Mouse (Mus musculus) cerebellum, adult 2 months (tissue): ENCODE data around the gene Cdan1. TPM values are rescaled to one million over a fixed set of nuclear protein-coding genes. Genes with fewer than 3 reads are reported as not detected.

Experiments
- DNase-seq, 2 experiments: peaks; one replicate each; pipeline ENCODE4 v3.0.0; 2021
- H3K27ac ChIP-seq: fragments of 200-500 bp; 2 replicates; pipeline ENCODE4 v1.5.1; 2012; ENCODE audit warnings: low read length, control low read depth, inconsistent platforms; ENCODE audit not compliant: insufficient read depth
- H3K27me3 ChIP-seq: fragments of 200-500 bp; 2 replicates; pipeline ENCODE4 v1.6.1; 2012; ENCODE audit warnings: inconsistent platforms, mild to moderate bottlenecking, low read length, moderate library complexity; ENCODE audit not compliant: control insufficient read depth, insufficient read depth
- H3K4me1 ChIP-seq: fragments of 200-500 bp; 2 replicates; pipeline ENCODE4 v1.6.1; 2011; ENCODE audit warnings: low read length; ENCODE audit not compliant: control insufficient read depth, insufficient read depth
- H3K4me3 ChIP-seq: fragments of 200-500 bp; replicated peaks from 2 replicates; pipeline ENCODE3; 2011; ENCODE audit warnings: mild to moderate bottlenecking, low read depth, low read length, control low read depth; ENCODE audit not compliant: insufficient read depth
- CTCF ChIP-seq: fragments of 200-500 bp; IDR thresholded peaks from 2 replicates; pipeline ENCODE4 v1.5.1; 2011; ENCODE audit warnings: low read depth, mild to moderate bottlenecking, control low read depth, low read length, moderate library complexity, borderline replicate concordance; ENCODE audit not compliant: insufficient read depth
- POLR2A ChIP-seq: fragments of 200-500 bp; IDR thresholded peaks from 2 replicates; pipeline ENCODE4 v1.6.1; 2011; ENCODE audit warnings: low read length, control low read depth, borderline replicate concordance; ENCODE audit not compliant: insufficient read depth
- WGBS: fragments of 180-500 bp; shearing (Covaris S2); methylation state at CpG from one replicate; pipeline ENCODE4 v1.1.7; 2018; 5-methylcytosine and 5-hydroxymethylcytosine counted together
- polyA plus RNA-seq: library from polyadenylated mRNA; depleted of rRNA; stranded (reverse); fragments of >200 nt; gene quantifications from 2 replicates; pipeline ENCODE4 v1.2.3, GENCODE M21; 2012; rRNA removed

Cdan1 gene
- polyA plus RNA-seq: 37.8 and 45.8 TPM in 2 replicates

DNA sequence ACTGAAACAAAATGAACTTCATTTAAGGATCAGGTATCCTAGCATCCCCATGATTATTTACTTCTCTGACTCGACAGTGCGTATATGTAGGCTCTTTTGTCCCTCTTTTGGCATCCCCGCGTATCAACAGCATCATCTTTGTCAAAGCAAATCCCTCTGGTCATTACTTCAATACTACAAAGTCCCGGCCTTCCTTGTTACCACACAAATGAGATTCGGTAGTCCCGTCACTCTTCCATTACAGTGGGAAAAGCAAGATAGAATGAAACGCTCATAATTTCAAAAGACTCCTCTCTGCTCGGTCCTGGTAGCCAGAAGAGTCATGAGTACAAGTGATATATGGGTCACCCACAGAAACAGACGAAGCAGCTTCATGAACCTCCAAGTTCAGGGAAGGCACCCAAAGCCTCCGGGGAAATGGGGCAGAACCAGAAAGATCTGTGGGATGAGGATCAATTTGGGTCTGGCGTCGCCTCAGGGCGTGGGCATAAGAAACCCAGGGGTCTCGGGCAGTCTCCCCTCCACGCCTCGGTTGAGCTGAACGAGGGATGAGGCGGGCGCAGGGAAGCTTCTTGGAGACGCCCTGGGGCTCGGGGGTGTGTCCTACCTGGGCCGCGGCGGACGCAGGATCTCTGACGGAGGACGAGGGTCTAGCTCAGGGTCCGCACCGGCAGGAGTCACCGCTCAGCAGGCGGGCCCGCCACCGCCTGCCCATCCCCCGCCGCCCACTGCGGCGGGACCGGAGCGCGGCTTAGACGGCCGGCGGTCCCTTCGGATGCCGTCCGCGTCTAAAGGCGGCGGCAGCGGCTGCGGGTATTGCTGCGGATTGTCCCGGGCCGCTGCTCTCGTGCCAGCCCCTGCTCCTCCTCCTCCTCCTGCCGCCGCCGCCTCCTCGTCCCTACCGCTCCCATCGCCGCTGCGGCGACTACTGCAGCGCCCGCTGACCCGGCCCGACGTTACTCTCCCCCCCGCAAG is at the start of gene Cdan1:
Cdan1 (minus strand) TSS at position 680 of the 975 bp plus-strand sequence.
- H3K27me3 ChIP-seq: no peaks in the 10 kb centered on the region
- WGBS: under 1% methylated on average over 53 of the region's 71 CpGs
- DNase-seq: peak; percentile 63 to 74
- peak within 1 kb of the TSS; percentile 67 for H3K4me3 ChIP-seq
- H3K27ac ChIP-seq: peak within 1 kb of the TSS; percentile 42
- no peak for TF ChIP-seq CTCF
- no peak; the same call in 1 of the 2 replicates for TF ChIP-seq POLR2A
- no peaks in the 10 kb centered on the region for H3K4me1 ChIP-seq

DNA sequence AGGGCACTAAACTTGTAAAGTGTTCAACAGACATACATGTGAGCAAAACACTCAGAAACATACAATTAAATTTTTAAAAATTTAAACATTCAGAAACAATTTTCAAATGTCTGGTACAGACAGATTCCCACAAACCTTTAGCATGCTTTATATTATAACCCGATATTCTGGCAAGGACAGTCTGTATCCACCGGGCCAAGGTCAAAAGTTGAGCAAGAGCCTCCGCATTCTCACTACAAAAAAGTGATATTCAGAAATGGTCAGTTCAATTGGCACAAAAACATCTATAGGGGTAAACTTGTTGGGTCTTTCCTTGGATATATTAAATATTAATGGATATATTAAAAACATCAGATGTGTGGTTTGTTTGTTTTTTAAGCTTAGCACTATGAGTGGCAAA is 46.4 kb upstream of the Cdan1 start:
- 98% methylated on average over 3 of the region's 3 CpGs for WGBS
- no peaks in the 10 kb centered on the region for H3K27me3 ChIP-seq

DNA sequence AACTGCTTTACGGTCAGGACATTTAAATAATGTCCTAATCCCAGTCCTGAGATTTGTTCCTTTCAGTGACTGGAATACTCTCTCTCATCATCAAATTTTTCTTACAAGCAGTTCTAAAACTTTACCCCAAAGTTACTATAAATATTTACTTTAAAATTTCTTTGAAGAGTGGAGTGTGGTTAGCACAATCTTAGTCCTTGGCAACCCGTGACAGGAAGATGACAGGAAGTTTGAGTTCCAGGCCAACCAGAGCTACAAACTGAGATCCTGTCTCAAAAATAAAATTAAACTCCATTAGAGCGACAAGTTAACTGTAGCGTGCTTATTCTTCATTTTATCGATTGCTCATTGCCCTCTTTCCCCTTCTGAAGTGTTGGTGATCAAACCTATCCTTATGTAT is 37.7 kb upstream of the Cdan1 start:
- Histone ChIP-seq H3K27ac (no peak overlapping the region), H3K27me3 (no peaks in the 10 kb centered on the region), H3K4me3 (no peak overlapping the region), H3K4me1 (no peaks in the 10 kb centered on the region)
- WGBS: 92% methylated on average over 5 of the region's 5 CpGs
- TF ChIP-seq CTCF: no peak
- no peak for TF ChIP-seq POLR2A
- DNase-seq: no peak

More for the DNA sequence above, 46.4 kb upstream of the Cdan1 start:
- Histone ChIP-seq H3K4me3 (no peak overlapping the region), H3K27ac (no peak overlapping the region), H3K4me1 (no peaks in the 10 kb centered on the region)
- no peak for DNase-seq
- no peak for TF ChIP-seq CTCF
- no peak for TF ChIP-seq POLR2A

DNA sequence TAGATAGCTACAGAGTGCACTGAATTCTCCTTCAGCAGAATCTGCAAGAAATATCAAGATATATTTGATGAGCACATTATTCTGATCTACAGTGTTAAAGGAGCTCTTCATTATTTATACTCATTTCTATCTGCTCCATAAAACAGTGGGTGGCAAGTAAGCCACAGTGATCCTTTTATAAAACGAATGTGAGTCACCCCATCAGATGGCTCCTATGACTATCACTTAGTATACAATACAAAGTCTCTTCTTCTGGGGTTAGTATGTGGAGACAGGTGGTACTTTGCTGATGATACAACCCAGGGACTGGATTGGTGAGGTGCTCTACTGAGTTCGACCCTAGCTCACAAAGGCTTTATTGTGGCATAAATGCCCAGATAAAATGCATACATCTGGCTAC is 23.3 kb upstream of the Cdan1 start:
- H3K27ac ChIP-seq: no peak overlapping the region
- no peaks in the 10 kb centered on the region for H3K27me3 ChIP-seq
- no peak overlapping the region for H3K4me3 ChIP-seq
- TF ChIP-seq CTCF (no peak), POLR2A (no peak)
- WGBS: 73% methylated on average over 2 of the region's 2 CpGs
- DNase-seq: no peak
- no peaks in the 10 kb centered on the region for H3K4me1 ChIP-seq

DNA sequence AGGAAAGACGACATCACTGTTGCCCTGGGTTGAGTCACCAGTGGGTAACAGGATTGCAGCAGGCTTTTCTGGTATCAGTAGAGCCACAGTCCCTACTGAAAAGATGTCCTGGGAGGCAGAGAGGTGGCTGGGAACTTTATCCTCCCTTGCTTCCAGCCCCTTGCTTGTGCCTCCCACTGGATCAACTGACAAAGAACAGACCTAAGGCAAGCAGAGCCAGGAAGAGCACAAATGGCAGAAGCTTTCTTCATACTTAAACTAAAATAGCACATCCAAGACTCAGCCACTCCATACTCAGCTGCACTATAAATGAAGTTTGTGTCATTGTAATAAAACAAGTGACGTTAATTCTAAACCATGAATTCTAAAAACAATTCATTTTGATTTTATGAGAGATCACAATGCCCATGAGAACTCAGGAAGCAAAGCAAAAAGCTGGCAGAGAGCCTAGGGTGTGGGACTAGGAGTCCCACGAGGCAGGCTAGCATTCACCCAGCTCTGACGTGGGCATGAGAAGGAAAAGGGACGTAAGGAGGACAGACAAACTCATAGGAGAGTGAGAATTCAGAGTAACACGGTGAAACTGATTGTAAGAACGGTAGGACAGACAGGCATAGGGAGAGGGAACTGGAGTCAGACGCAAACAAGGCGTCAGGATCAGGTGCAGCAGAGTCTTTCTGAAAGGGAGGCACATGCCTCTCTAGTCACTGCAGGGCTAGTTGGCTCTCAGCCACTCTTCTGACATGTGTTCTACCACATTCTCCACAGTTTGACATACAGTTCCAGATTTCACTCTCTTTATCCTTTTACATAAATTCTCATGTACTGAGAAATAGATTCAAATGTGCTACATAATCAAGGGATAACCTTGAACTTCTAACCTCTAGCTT is 21.8 kb upstream of the Cdan1 start:
- no peaks in the 10 kb centered on the region for H3K27me3 ChIP-seq
- no peak overlapping the region for H3K4me3 ChIP-seq
- DNase-seq: no peak
- no peak overlapping the region; the same call in 1 of the 2 replicates for H3K27ac ChIP-seq
- TF ChIP-seq CTCF: no peak
- no peak for TF ChIP-seq POLR2A
- 51% methylated on average over 9 of the region's 9 CpGs for WGBS
- H3K4me1 ChIP-seq: no peaks in the 10 kb centered on the region

DNA sequence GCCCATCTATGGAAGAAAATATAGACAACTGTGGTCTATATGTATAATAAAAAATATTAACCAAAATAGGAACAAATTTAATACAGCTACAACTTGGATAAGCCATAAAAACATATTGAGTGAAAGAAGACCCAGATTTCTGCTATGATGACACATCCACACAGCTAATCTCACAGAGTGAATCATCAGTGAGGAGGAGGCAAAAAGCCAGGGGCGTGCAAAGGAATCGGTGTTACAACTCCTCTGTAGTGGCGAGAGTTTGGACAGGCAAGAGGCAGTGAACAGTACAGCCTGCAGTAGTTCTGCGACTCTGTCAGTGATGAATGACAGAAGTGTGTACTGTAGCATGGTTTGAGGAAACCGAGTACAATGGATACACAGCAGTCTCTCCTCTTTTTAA is 17.4 kb upstream of the Cdan1 start:
- 80% methylated on average over 5 of the region's 5 CpGs for WGBS
- H3K4me3 ChIP-seq: no peak overlapping the region
- TF ChIP-seq POLR2A (no peak), CTCF (no peak)

DNA sequence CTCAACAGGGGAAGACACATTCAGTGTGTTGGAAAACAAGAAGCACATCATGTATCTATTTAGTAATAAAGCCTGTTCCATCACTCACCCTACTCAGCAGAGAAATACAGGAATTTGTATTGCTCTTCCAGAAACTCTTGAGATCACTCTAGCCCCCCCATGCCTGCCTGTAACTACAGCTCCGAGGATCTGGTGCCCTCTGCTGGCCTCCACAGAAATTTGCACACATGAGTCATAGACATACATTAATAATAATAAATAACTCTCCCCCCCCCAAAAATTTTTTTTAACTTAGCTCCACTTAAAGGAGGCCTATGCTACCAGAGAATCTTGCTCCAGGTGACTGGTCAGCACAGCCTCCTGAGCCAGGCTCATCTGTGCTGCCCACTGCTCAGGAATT is 16.6 kb upstream of the Cdan1 start:
- peak; percentile 32 to 38 for DNase-seq
- TF ChIP-seq CTCF (peak; percentile 55; the same call in 1 of the 2 replicates), POLR2A (no peak)
- WGBS: 18% methylated on average over 1 of the region's 1 CpGs
- Histone ChIP-seq H3K27me3 (no peaks in the 10 kb centered on the region), H3K4me3 (no peak overlapping the region), H3K27ac (no peak overlapping the region), H3K4me1 (no peaks in the 10 kb centered on the region)

More for the DNA sequence above, 17.4 kb upstream of the Cdan1 start:
- Histone ChIP-seq H3K4me1 (no peaks in the 10 kb centered on the region), H3K27me3 (no peaks in the 10 kb centered on the region), H3K27ac (no peak overlapping the region)
- DNase-seq: no peak

DNA sequence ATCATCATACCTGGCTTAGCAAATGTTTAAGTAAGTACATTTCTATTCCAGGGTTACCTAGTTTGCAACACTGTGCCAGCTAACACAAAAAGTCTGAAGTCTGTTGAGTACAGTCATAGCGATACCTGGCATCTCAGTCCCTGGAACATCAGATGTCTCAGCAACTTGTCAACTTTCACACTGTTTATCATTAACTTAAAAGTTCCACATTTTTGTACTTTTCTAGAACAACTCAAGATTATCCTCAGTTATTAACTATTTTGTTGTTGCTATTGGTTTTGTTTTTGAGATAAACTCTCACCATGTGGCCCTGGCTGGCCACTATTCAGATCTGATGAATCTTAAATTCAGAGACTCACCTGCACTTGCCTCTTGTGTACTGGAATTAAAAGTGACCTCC is 13.5 kb upstream of the Cdan1 start:
- TF ChIP-seq POLR2A (no peak), CTCF (no peak)

More for the DNA sequence above, 13.5 kb upstream of the Cdan1 start:
- Histone ChIP-seq H3K4me3 (no peak overlapping the region), H3K4me1 (no peaks in the 10 kb centered on the region), H3K27ac (no peak overlapping the region), H3K27me3 (no peaks in the 10 kb centered on the region)
- WGBS: 100% methylated on average over 1 of the region's 1 CpGs
- DNase-seq: no peak
